ENCODE assay signal across 36 mouse cellular contexts in genomic region chr10:116721986-116722385, GRCm38 (mm10).
"Had no signal": no experiment of that assay in that cellular context is flagged by ENCODE, and none has a peak within 500 bp of the region (broad histone marks: within the 10 kb centered on the region; RNA-seq: fewer than 3 reads in every experiment).

No protein-coding gene starts in this region.

- H3K4me1 ChIP-seq: heart, embryonic 10.5 days; heart, embryonic 12.5 days; heart, embryonic 13.5 days; heart, embryonic 15.5 days; hindbrain, embryonic 10.5 days; hindbrain, embryonic 12.5 days; hindbrain, embryonic 13.5 days; intestine, embryonic 15.5 days; kidney, embryonic 15.5 days had no signal

- H3K4me2 ChIP-seq: heart, embryonic 11.5 days; heart, embryonic 12.5 days; heart, embryonic 13.5 days; heart, embryonic 15.5 days; hindbrain, embryonic 12.5 days; hindbrain, embryonic 13.5 days; hindbrain, embryonic 14.5 days; hindbrain, embryonic 15.5 days; intestine, embryonic 15.5 days; kidney, embryonic 15.5 days had no signal

- H3K27me3 ChIP-seq: heart, embryonic 12.5 days; heart, embryonic 13.5 days; heart, embryonic 15.5 days; hindbrain, embryonic 12.5 days; hindbrain, embryonic 13.5 days; hindbrain, embryonic 15.5 days; intestine, embryonic 15.5 days; kidney, embryonic 15.5 days had no signal

- H3K9me3 ChIP-seq: heart, embryonic 10.5 days; heart, embryonic 12.5 days; heart, embryonic 13.5 days; heart, embryonic 15.5 days; hindbrain, embryonic 10.5 days; hindbrain, embryonic 12.5 days; hindbrain, embryonic 13.5 days; hindbrain, embryonic 15.5 days; intestine, embryonic 15.5 days; kidney, embryonic 15.5 days had no signal

- ATAC-seq: hindbrain, embryonic 16.5 days; hindbrain, postnatal 0 days; inflammation-experienced regulatory T-cells, adult 6 months; intestine, embryonic 15.5 days; intestine, embryonic 16.5 days; intestine, postnatal 0 days had no signal

- H3K9ac ChIP-seq: heart, embryonic 12.5 days; heart, embryonic 13.5 days; heart, embryonic 15.5 days; hindbrain, embryonic 12.5 days; hindbrain, embryonic 13.5 days; hindbrain, embryonic 14.5 days; hindbrain, embryonic 15.5 days; intestine, embryonic 15.5 days; kidney, embryonic 15.5 days had no signal

- H3K36me3 ChIP-seq: heart, embryonic 10.5 days; heart, embryonic 12.5 days; heart, embryonic 13.5 days; heart, embryonic 15.5 days; hindbrain, embryonic 10.5 days; hindbrain, embryonic 12.5 days; hindbrain, embryonic 13.5 days; hindbrain, embryonic 15.5 days; intestine, embryonic 15.5 days; kidney, embryonic 15.5 days had no signal

- H3K27ac ChIP-seq: heart, adult 2 months; heart, embryonic 10.5 days; heart, embryonic 13.5 days; heart, embryonic 15.5 days; hindbrain, embryonic 10.5 days; hindbrain, embryonic 12.5 days; hindbrain, embryonic 13.5 days; hindbrain, embryonic 14.5 days; hindbrain, embryonic 15.5 days; hindbrain, postnatal 0 days; intestine, embryonic 15.5 days; kidney, embryonic 15.5 days; kidney, postnatal 0 days; layer of hippocampus, adult 2 months had no signal

- DNase-seq: heart, adult 18-20 months; heart, adult 2 months; heart, postnatal 10 days; heart, postnatal 14 days; heart, postnatal 36 days; heart, postnatal 4 days; kidney, adult 11 months; kidney, adult 18-20 months; kidney, adult 2 months; kidney, adult 8-10 months; kidney, adult 9 months; kidney, postnatal 10 days; kidney, postnatal 14 days; kidney, postnatal 25 days; kidney, postnatal 36 days; kidney, postnatal 4 days; layer of hippocampus, adult 9-11 months had no signal

- H3K4me3 ChIP-seq: heart, adult 2 months; heart, embryonic 10.5 days; heart, embryonic 12.5 days; heart, embryonic 13.5 days; heart, embryonic 15.5 days; hindbrain, embryonic 10.5 days; hindbrain, embryonic 12.5 days; hindbrain, embryonic 13.5 days; hindbrain, embryonic 15.5 days; intestine, embryonic 15.5 days; kidney, embryonic 15.5 days; layer of hippocampus, adult 2 months had no signal
